Mouse (Mus musculus) adrenal gland, postnatal 4 days (tissue): ENCODE results near the gene Serpina3m. TPM values are rescaled to one million over a fixed set of nuclear protein-coding genes. Genes with fewer than 3 reads are reported as not detected.
A peak's percentile ranks its signal among the peaks of the same experiment; 100 is the strongest.
"Not testable (repeated sequence)": the region's sequence is repeated elsewhere in the genome, so short reads cannot be mapped to it uniquely, and the experiment has no call there.

Experiments used
- DNase-seq, 2 experiments: peaks; one replicate each; pipeline ENCODE4 v3.0.0; 2021 to 2022; ENCODE audit warnings: low spot score in 2 of 2, mixed read lengths in 2 of 2
- total RNA-seq, 2 experiments: library from RNA; stranded (reverse); gene quantifications; 2 replicates each; pipeline ENCODE4 v1.2.3; 2021

Gene Serpina3m
- total RNA-seq, 2 experiments from 2014 or later: 1.1 to 35.8 TPM

DNA sequence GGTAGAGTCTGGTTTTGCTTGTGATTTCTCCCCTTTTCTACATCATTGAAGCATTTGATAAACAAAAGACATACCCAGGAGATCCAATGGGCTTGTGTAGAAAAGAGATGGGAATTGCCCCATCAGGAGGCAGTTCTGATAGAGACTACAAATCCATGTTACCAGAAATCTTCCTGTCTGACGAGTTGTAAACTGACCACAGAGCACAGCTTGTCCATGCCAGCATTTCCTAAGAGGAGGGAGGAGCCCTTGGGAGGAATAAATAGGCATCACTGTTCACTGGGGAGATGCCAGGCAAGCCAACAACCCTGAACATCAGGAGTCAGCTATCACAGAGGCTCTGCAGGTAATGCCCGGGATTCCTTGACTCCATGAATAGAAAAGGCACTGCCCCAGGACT is 48.6 kb downstream of the Serpina3m start:
- not testable (repeated sequence) for DNase-seq

DNA sequence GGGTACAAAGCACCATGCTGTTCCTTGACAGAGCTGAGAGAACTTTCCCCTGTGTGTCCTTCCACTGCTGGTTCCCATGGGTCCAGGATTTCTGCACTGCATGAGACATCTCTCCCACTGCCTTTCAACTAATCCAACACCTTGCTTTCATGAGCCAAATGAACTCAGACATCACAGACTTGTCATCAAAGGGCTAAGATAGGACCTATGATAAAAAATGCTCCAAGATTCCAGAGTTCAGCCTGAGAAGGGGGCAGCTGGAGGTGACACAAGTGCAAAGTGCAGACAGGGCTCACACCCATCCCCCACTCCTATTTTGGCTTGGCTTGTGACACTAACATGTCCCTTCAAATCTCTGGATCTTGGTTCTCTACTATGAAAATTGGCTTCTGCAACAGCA is 50.2 kb downstream of the Serpina3m start:
- no peak for DNase-seq

DNA sequence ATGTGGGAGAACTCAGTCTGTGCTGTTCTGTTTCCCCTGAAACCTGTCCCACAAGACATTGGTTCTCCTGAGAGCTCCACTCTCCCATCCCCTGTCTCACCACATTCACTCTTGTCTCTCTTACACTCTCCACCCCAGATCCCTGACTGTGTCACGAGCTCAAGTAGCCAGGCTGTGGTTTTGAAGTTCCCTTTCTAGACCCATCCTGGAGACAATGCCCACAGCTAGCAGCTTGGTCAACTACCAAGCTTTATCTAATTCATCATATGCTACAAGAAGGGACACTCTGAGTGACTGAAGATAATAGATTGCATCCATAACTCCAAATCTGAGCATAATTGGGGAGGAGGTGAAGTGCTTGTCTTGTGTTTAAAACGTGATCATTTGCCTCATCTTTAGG is 52.8 kb downstream of the Serpina3m start:
- DNase-seq: not testable (repeated sequence)

DNA sequence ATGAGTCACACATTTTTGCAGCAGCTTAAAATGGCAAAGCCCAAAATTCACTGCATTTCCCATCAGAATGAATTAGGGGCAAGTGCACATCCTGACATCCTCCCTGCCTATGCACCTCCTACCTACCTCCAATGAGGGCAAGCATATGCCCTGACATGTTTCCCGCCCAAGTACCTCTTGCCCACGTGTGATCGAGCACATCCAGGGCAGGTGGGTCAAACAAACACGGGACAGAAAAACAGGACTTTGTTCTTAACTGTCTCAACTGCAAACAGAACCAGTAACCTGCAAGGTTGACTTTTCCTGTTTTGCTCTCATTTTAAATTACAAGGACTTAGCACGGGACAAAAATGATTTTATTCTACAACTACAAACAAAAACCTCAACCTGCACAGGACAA is 65.7 kb downstream of the Serpina3m start:
- DNase-seq: no peak

DNA sequence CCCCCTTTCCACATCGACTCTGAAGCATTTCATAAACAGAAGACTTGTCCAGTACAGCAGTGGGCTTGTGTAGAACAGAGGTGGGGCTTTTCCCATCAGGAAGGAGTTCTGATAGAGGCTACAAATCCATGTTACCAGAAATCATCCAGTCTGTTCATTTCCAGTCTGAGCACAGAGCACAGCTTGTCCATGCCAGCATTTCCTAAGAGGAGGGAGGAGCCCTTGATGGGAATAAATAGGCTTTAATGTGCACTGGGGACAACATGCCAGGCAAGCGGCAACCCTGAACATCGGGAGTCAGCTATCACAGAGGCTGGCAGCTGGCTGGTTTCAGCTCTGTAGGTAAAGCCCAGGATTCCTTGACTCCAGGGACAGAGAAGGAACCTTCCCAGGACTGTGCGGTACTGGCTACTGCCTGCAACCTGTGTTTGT is 68.2 kb downstream of the Serpina3m start, which contains the start of gene Serpina3n:
Serpina3n (plus strand) TSS at position 276 of the 432 bp plus-strand sequence.
- DNase-seq: no peak

DNA sequence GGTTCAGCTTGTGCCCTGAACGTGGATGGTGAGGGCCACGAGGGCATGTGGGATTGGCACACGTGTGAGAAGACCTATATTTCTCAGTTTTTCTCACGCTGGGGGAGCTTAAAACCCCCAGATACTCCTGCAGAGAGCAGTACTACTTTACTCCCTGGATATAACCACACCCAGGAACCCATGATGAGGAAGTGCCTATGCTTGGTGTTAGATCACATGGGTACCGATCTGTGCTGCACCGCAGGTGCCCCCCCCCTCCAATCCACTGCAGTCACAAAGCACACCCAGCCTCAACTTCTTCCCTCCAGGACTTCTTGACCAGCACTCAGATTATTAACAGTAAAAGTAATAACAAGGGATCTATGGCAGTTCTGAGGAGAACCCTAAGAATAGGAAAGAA is 74.2 kb downstream of the Serpina3m start:
- no peak for DNase-seq

DNA sequence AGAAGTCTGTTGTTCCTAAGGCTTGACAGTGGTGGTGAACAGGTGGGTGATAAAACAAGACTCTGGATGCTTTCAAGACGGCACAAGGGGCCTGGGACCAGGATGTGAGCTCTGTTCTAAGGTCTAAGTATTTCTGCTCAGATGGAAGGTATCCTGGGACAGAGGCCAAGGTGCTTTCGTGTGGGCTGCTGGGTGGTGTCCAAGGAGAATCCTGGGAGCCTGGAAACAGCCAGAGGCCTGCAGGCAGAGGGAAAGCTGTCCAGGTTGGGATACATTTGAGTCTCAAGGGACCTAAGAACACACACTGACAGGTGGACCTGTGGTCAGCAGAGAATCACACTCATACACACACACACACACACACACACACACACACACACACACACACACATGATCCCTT is 76.3 kb downstream of the Serpina3m start:
- no peak for DNase-seq

DNA sequence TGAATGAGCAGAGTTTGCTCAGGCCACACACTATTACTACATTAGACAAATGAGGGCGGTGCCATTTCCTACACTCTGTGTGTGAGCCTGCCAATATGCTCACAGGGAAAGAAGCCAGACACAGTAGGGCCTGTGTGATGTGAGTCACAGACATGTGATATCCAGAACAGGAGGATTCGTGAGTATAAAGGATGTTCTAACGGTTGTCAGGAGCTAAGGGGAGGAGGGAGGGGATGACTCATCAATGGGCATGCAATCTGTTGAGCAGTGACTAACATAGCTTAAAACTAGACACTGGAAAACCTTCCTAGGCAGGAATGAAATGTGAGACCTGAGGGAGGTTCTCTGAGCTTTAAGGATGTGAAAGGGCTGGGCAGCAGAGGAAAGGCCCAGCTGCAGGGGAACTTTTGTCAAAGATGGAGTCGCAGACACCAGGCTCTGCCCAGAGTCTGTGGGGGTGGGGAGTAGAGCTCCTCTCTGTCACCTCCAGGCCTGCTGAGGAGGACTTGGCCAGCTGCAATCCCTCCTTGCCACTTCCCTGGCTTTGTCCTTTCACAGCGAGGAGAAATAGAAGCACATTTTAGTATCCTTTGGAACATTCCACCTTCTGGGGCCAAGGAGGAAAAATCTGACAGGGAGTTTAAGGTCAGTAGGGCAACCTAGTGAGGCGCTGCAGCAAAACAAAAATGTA is 77.5 kb downstream of the Serpina3m start:
- DNase-seq: no peak

DNA sequence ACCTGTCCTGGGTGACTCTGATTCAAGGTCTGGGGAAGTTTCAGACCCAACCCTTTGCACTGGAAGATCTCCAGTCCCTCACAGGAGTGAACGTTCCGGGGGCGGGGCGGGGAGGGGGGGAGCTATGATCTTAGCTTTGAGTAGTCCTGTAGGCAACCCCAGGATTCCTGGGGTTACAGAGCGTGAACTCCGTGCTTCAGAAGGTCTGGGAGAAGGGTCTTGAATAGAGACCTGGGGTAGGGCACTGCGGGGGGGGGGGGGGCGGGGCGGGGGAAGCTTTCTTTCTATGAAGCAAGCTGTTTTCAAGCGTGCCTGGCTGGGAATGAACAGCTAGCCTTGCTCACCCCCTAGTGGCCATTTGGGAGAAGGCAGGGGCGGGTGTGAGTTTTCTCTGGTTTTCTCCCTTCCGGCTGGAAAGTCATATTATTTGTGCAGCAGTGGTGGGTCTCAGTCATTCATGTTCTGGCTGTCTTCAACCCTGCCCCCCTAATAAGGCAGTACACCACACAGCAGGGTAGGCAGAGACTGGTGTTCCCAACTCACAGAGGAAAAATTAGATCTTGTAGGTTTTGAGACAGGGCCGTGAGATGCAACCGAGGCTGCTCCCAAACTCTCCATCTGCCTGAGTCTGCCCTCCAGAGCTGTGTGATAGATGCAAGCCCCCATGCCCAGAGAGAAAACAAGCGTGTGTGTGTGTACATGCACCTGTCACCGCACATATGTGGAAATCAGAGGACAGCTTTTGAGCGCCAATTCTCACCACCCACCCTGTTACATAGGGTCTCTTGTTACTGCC is 80.3 kb downstream of the Serpina3m start:
- DNase-seq: peak; percentile 49 to 67

DNA sequence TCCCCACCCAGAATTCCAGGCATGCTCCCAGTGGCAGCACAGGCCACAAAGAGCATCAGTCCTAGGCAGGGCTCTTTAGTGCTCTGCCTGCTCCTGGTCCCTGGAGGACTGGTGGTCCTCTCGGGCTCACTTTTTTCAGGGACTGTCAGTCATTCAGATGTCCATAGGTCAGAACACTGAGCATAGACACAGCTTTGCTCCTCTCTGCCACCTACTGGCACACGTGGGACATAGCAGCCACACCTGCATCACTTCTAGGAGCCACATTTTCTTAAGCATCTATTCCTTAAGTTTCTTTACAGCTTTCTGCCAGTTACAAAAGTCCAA is 80.8 kb downstream of the Serpina3m start:
- DNase-seq: no peak

DNA sequence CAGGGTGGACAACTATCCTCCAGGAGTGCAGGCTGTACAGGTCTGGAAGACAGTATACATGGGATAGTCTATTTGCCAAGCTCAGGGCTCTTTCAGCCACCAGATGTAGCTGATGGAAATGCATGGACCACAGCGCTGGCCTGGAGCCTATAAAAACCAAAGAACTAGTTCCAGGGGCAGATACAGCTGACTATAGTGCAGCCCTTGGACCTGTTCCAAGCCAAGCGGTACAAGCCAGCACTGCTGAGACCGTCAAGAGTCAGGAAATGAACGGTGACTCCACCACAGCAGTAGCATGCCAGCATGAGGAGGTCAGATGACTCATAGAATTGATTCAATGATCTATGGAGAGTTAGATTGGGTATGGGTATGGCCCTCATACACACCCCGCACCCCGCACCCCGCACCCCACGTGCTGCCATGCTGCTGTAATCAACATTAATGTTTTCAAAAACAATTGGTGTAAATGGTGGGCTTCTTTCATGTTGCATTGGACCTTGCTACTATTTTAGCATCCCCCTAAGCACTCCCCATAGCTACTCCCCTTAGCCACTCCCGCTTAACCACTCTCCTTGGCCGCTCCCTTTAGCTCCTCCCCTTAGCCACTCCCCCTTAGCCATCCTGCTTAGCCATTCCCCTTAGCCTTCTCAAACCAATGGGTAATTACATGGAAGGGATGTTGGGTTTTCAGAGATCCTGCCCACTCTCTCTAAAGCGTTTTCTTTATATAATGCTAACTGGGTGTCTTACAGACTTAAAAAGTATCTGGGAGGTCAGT is 84.5 kb downstream of the Serpina3m start:
- no peak for DNase-seq

DNA sequence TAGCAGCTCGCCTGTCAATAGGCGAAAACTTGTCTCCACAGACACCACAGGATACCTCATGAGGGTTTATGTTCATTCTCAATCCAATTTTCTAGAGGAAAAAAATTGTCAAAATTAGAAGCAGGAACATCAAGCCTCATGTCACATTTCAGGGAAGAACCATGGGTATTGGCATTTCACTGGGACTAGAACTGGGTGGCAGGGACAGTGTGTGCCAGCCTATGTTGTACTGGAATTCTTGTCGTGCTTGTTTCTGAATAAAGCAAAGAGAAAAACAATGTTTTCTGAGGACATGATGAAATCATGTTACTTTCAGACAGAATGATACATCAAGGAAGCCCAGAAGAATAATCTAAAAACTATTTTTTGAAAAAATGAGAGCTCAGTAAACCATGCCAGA is 87.3 kb downstream of the Serpina3m start:
- no peak for DNase-seq

DNA sequence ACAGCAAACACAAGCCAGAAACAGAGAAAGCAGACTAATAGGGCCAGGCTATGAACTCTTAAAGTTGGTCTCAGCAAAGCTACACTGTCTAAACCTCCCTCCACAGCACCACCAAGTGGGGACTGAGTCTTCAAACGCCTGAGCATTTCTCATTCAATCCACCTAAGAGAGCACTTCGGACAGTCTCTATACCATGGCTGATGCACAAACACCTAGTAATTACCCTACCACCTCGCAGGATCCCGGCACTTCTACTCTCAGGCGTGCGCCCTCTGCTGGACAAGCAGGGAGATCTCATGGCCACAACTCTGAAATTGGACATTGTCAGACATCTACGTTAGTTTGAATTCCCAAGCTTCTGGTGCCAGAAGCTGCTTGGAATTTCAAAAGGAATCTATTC is 88.6 kb downstream of the Serpina3m start:
- DNase-seq: no peak

DNA sequence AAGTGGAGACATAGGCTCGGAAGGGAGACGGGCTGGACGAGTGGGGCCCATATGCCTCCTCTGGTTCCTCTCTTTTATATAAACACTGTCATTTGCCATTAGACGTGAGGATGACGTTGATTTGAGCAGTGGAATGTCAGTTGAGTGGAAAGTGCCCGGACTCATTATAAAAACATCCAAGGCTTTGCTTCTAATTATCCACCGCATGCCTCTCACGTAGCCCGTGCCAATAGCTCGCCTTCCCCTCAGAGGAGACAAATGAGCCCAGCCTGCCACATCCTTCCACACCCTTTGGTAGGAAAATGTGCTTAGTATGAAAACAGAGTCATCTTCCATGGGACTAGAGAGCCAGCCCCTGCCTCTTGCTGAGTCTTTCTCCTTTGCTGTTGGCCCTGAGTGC is 93.1 kb downstream of the Serpina3m start:
- no peak for DNase-seq

DNA sequence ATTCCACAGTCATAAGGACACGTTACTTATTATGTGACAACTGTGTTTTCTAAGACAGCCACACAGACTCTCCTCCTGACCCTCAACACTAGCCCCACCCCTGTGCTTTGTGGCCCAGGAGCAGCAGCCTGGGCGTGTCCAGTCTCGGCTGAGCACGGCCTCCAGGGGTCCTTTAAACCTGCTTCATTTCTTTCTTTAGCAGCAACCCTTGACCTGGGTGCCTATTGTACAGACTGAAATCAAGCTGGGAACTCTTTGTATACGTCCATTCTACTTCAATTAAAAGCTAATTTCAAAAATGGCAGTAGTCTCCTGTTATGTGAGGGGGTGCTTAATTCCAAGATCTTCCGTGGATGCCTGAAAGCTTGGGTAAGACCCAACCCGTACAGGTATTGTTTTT is 94.9 kb downstream of the Serpina3m start:
- DNase-seq: no peak

DNA sequence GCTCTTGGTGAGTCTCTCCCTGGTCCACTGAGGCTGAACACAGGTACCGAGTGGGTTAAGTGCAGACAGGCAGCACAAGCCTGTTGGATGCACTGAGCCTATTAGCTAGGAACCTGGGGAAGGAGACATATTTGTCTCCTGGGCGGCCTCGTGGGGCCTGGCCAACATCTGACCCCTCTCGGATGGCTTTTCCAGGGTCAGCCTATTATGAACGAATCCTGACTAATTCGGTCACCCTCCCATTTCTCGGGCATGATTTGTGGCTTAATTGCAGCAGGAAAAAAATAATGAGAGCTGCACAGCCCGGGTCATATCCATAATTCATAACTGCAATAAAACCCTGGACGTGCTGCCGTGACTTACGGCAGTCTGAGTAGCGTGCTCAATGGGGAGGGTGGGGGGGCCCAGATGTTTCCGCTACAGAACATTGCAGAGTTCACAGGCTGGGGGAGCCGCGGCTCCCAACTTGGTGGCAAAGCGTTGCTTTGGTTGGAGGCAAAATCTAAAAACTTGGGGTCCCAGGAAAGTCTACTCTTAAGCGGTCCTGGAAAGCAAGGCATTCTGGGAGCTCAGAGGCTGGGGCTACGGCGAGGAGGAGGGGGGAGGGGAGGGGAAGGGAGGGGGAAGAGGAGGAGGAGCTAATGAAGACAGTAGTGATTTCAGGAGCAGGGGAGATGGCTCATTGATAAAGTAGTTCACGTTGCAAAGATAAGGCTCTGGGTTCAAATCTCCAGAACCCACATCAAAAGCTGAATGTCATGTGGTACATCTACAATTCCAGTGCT is 95.9 kb downstream of the Serpina3m start:
- no peak for DNase-seq

DNA sequence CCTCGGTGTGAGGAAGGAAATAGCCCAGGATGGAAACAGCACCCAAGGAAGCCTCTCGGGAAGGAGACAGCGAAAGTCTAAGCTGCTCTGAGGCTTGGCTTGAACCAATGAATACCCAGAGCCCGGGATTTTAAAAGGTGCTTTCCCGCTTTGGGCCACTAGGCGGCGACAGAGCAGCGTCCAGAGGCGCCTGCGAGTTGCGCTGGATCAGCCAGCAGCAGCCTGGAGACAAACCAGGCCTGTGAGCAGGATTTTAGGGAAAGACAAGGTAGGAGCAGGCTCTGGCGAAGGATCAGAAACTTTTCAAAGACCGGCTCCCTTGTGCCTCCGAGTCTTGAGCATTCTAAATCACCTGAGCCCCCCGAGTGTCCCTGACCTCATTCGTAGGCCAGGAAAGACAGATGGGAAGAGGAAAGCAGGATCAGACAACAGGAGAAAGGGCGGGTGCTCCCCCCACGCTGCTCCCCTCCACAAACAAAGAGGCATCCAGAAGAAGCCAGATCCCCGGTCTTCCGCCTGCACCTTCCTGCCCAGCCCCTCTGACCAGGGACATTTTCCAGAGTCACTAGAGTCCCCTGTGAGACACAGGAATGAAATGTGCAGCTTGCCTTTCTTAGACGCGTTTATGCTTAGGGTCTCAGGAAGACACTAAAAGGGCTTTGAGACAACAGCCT is 101.9 kb downstream of the Serpina3m start:
- DNase-seq: peak; percentile 67 to 69

DNA sequence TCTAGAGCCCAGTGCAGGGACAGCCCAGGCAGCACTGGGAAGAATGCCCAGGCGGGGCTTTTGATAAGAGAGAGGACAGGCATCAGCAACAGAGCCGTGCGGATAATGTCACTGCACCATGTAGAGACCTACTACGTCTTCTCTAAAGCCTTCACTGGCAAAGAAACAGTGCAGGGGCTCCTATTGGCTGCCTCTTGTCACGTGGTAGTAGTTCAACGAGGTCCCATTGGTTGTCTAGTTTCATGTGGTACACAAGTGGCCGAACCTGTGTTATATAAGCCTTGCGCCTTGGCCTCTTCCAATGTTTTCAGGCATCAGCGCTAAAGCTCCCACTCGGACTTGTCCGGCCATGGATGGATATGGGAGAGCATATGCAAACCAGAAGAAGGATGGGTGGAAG is 105.4 kb downstream of the Serpina3m start:
- DNase-seq: no peak
